Mouse (Mus musculus): Measurements from ENCODE around the gene Srp54c. TPM values are rescaled to one million over a fixed set of nuclear protein-coding genes. Genes with fewer than 3 reads are reported as not detected.

Gene Srp54c
- polyA plus RNA-seq, 1 experiment from 2014 or later, result 73.1 TPM

Other genes with a start within 250 kb of the Srp54c start
- gene Gm20403, start 243.6 kb upstream of the Srp54c start, polyA plus RNA-seq (2015; fragmentation: Nextera tagmentation; extraction: Ambion mirVana), result not detected in 2 replicates
- 21.5 and 23.4 TPM in 2 replicates for gene Baz1a, start 215.8 kb upstream of the Srp54c start, polyA plus RNA-seq (2015; fragmentation: Nextera tagmentation; extraction: Ambion mirVana)
- gene 2700097O09Rik, start 150.1 kb upstream of the Srp54c start, polyA plus RNA-seq (2015; fragmentation: Nextera tagmentation; extraction: Ambion mirVana), result 32.2 and 33.3 TPM in 2 replicates
- gene Srp54a, start 149.9 kb upstream of the Srp54c start, polyA plus RNA-seq (2015; fragmentation: Nextera tagmentation; extraction: Ambion mirVana), result 168 and 186 TPM in 2 replicates
- gene Fam177a, start 105.7 kb upstream of the Srp54c start, polyA plus RNA-seq (2015; fragmentation: Nextera tagmentation; extraction: Ambion mirVana), result 23.6 and 28.4 TPM in 2 replicates
- 62.7 and 69.3 TPM in 2 replicates for gene Srp54b, start 75.1 kb upstream of the Srp54c start, polyA plus RNA-seq (2015; fragmentation: Nextera tagmentation; extraction: Ambion mirVana)
- gene 1700047I17Rik2, start 30.6 kb upstream of the Srp54c start, polyA plus RNA-seq (2015; fragmentation: Nextera tagmentation; extraction: Ambion mirVana), result 3.1 TPM in 1 of 2 replicates, not detected in the other
- 22.2 and 23.1 TPM in 2 replicates for gene 1110008L16Rik, start 69.4 kb downstream of the Srp54c start, polyA plus RNA-seq (2015; fragmentation: Nextera tagmentation; extraction: Ambion mirVana)
- 9.5 and 11.6 TPM in 2 replicates for gene Ppp2r3c, start 72.8 kb downstream of the Srp54c start, polyA plus RNA-seq (2015; fragmentation: Nextera tagmentation; extraction: Ambion mirVana)
- gene Psma6, start 154.1 kb downstream of the Srp54c start, polyA plus RNA-seq (2015; fragmentation: Nextera tagmentation; extraction: Ambion mirVana), result 392 and 406 TPM in 2 replicates

Data from stomach, embryonic 15.5 days (tissue).